Mouse (Mus musculus) frontal cortex, adult (tissue): ENCODE measurements around the gene Tymp.
A peak's percentile ranks its signal among the peaks of the same experiment; 100 is the strongest.

Experiments
- ATAC-seq: cut with Nextera tagmentation; 2 replicates; pipeline ENCODE4 v1.9.2; 2017; ENCODE audit warnings: mild to moderate bottlenecking, moderate library complexity, mixed read lengths; ENCODE audit not compliant: low TSS enrichment

Tymp gene

GRCm38 (mm10) chr15:89373762-89374248 lies 3.0 kb downstream of the Tymp start, which contains the start of gene Sco2:
Gene Sco2 (minus strand): TSS chr15:89373846.
- ATAC-seq, result peak; percentile 66

- peak; percentile 71 for ATAC-seq
Observed at GRCm38 (mm10) chr15:89373027-89373761, 3.6 kb downstream of the Tymp start.

- no peak for ATAC-seq
Observed at GRCm38 (mm10) chr15:89372536-89372935, 4.3 kb downstream of the Tymp start.

GRCm38 (mm10) chr15:89372068-89372467 lies 4.8 kb downstream of the Tymp start:
- no peak for ATAC-seq

GRCm38 (mm10) chr15:89365141-89365551 lies 11.7 kb downstream of the Tymp start:
- no peak for ATAC-seq

- no peak for ATAC-seq
Observed at GRCm38 (mm10) chr15:89363051-89363450, 13.8 kb downstream of the Tymp start.

- no peak for ATAC-seq
Observed at GRCm38 (mm10) chr15:89358784-89359183, 18.1 kb downstream of the Tymp start.

- ATAC-seq, result peak; percentile 44; the same call in 1 of the 2 replicates
Observed at GRCm38 (mm10) chr15:89356372-89356771, 20.5 kb downstream of the Tymp start.

- ATAC-seq, result peak; percentile 91
Observed at GRCm38 (mm10) chr15:89355241-89356187, 21.3 kb downstream of the Tymp start, which contains the start of the genes Lmf2 and Ncaph2. Gene Lmf2 (minus strand): TSS chr15:89355659. Gene Ncaph2 (plus strand): TSS chr15:89355719.

- no peak for ATAC-seq
Observed at GRCm38 (mm10) chr15:89354455-89354854, 22.4 kb downstream of the Tymp start.

- no peak for ATAC-seq
Observed at GRCm38 (mm10) chr15:89353837-89354236, 23.0 kb downstream of the Tymp start.

- ATAC-seq, result no peak
Observed at GRCm38 (mm10) chr15:89352795-89353194, 24.0 kb downstream of the Tymp start.

- no peak for ATAC-seq
Observed at GRCm38 (mm10) chr15:89352054-89352453, 24.8 kb downstream of the Tymp start.

- no peak for ATAC-seq
Observed at GRCm38 (mm10) chr15:89351302-89351701, 25.5 kb downstream of the Tymp start.

GRCm38 (mm10) chr15:89350447-89350846 lies 26.4 kb downstream of the Tymp start:
- ATAC-seq, result no peak

GRCm38 (mm10) chr15:89343325-89343724 lies 33.5 kb downstream of the Tymp start:
- ATAC-seq, result no peak

GRCm38 (mm10) chr15:89341678-89342077 lies 35.2 kb downstream of the Tymp start:
- ATAC-seq, result no peak

GRCm38 (mm10) chr15:89340136-89340535 lies 36.7 kb downstream of the Tymp start:
- no peak for ATAC-seq

GRCm38 (mm10) chr15:89339696-89340095 lies 37.1 kb downstream of the Tymp start:
- no peak for ATAC-seq

GRCm38 (mm10) chr15:89336422-89336821 lies 40.4 kb downstream of the Tymp start:
- ATAC-seq, result no peak

- ATAC-seq, result no peak
Observed at GRCm38 (mm10) chr15:89334774-89335537, 41.9 kb downstream of the Tymp start.

- no peak for ATAC-seq
Observed at GRCm38 (mm10) chr15:89334271-89334670, 42.6 kb downstream of the Tymp start, which contains the start of gene Miox. Gene Miox (plus strand): TSS chr15:89334398.
